Mouse (Mus musculus): Measurements from ENCODE around the gene Nek2. TPM values are rescaled to one million over a fixed set of nuclear protein-coding genes. Genes with fewer than 3 reads are reported as not detected.

Nek2 gene
- polyA plus RNA-seq, 1 experiment from 2014 or later, result 45.1 TPM

DNA sequence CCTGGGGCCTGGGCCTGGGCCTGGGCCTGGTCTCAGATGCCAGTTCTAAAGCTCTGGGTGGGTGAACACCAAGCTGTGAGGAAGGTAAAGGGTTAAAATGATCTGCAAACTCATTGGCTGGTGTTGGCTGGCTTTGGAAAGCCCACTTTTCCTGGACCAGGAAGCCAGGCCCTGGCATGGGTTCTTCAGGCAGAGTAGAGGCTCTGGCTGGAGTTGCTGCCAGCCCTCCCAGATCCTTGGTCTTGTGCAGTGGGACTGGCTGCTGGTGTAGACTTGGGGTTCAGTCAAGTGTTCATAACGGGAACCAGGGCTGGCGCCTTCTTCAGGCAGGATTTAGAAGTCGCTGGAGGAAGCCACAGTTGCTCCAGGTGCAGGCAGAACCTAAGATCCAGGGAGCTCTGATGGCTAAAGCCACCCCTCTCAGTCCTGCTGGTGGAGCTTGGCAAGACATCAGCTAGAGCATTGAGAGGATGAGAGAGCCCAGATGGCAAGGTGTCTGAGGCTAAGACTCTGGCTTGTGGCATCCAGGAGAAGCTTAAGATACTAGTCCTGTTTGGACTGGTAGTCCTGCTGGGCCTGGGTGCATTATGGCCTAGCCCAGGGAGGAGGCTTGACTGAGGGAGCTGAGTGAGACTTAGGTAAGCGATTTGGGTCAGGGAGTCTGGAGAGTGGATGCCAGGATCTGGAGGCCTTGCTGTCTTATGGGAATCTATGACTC lies 42.7 kb downstream of the Nek2 start:
- Histone ChIP-seq H3K4me2 (no peak overlapping the region), H3K36me3 (no peaks in the 10 kb centered on the region), H3K9ac (no peak overlapping the region), H3K4me3 (replicated peaks) (no peak overlapping the region), H3K9me3 (replicated peaks) (no peaks in the 10 kb centered on the region), H3K27me3 (no peaks in the 10 kb centered on the region), H3K4me1 (no peaks in the 10 kb centered on the region), H3K27ac (no peak overlapping the region)
- 74% methylated on average over 4 of the region's 4 CpGs for WGBS
- no peak for ATAC-seq (replicated peaks; ENCODE audit: low FRiP score)

DNA sequence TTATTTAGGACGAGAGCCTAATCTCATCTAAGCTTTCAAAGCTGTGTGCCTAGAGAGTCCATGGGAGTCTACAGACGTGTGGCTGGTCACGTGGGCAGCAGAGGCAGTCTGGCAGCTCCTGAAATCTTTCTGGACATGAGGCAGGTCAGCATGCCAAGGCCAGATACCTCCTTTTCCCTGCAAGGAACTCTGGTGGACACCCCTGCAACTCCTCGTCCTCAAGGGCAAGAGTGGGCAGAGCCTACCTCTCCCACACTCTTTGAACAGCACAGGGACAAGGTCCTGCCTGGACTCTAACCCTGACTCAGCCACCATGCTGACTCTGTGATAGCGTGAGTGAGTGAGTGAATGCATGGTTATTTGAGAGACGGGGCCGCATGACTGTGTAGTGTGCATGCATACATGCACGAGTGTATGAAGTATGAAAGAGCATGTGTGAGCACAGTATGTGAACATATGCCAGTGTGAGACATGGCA lies 43.3 kb downstream of the Nek2 start:
- H3K27me3 ChIP-seq, result no peaks in the 10 kb centered on the region
- 83% methylated on average over 8 of the region's 8 CpGs for WGBS
- H3K4me2 ChIP-seq, result no peak overlapping the region
- no peak overlapping the region for H3K9ac ChIP-seq
- no peak overlapping the region for H3K4me3 ChIP-seq (replicated peaks)
- no peak for ATAC-seq (replicated peaks; ENCODE audit: low FRiP score)
- no peaks in the 10 kb centered on the region for H3K36me3 ChIP-seq
- H3K9me3 ChIP-seq (replicated peaks), result no peaks in the 10 kb centered on the region
- no peak overlapping the region for H3K27ac ChIP-seq
- no peaks in the 10 kb centered on the region for H3K4me1 ChIP-seq

GRCm38 (mm10) chr1:191872076-191872710 lies 50.9 kb downstream of the Nek2 start:
- Histone ChIP-seq H3K4me1 (peaks cover 10% of the 10 kb centered on the region; the same call in 1 of the 2 replicates), H3K9ac (no peak overlapping the region), H3K4me2 (no peak overlapping the region), H3K36me3 (no peaks in the 10 kb centered on the region), H3K27ac (no peak overlapping the region), H3K4me3 (replicated peaks) (no peak overlapping the region), H3K27me3 (no peaks in the 10 kb centered on the region), H3K9me3 (replicated peaks) (no peaks in the 10 kb centered on the region)
- no peak for ATAC-seq (replicated peaks; ENCODE audit: low FRiP score)
- 77% methylated on average over 6 of the region's 6 CpGs for WGBS

DNA sequence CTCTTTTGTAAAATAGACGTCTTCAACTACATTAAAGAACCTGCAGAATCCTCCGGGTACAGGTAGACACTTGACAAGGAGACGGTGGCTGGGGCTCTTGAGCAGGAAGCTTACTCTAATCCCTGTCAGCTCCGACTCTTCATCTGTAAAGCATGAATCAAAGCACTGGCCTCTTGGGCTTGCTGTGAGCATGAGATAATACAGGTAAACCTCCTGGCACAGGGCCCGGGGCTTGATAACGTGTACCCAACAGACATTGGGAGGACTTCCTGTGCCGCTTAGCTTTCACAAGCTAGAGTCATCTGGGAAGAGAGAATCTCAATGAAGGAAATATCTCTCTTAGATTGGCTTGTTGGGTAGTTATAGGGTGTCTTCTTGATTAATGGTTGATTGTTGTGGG lies 53.8 kb downstream of the Nek2 start:
- ATAC-seq (replicated peaks; ENCODE audit: low FRiP score), result no peak

GRCm38 (mm10) chr1:191875683-191876305 lies 54.5 kb downstream of the Nek2 start:
- Histone ChIP-seq H3K4me2 (no peak overlapping the region), H3K27ac (no peak overlapping the region), H3K9me3 (replicated peaks) (no peaks in the 10 kb centered on the region), H3K4me3 (replicated peaks) (no peak overlapping the region), H3K9ac (no peak overlapping the region), H3K4me1 (peaks cover 20% of the 10 kb centered on the region), H3K36me3 (no peaks in the 10 kb centered on the region), H3K27me3 (no peaks in the 10 kb centered on the region)
- ATAC-seq (replicated peaks; ENCODE audit: low FRiP score), result peak; percentile 33; the same call in 1 of the 2 replicates
- WGBS, result 39% methylated on average over 9 of the region's 9 CpGs

More for the DNA sequence above, 53.8 kb downstream of the Nek2 start:
- Histone ChIP-seq H3K9me3 (replicated peaks) (no peaks in the 10 kb centered on the region), H3K36me3 (no peaks in the 10 kb centered on the region), H3K27me3 (no peaks in the 10 kb centered on the region), H3K27ac (no peak overlapping the region), H3K9ac (no peak overlapping the region), H3K4me1 (peaks cover 20% of the 10 kb centered on the region), H3K4me3 (replicated peaks) (no peak overlapping the region), H3K4me2 (no peak overlapping the region)
- 86% methylated on average over 7 of the region's 7 CpGs for WGBS

DNA sequence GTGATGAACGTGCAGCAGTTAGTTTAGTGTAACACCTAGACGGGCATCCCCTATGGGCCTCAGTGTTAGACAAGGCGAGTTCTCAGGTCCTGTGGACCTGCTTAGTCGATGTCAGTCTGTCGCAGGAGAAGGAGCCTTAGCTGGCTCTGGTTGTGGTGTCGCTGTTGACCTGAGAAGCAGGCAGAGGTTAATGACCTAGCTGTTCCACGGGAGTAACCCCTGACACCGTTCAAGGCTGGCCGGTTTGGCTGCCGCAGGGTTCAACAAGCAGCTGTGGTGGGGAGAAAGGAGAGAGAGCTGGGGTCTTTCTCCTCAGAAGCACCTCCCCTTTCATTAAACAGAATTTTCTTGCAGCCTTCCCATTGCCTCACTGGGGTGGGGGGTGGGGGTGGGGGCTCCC lies 56.4 kb downstream of the Nek2 start:
- H3K9me3 ChIP-seq (replicated peaks), result no peaks in the 10 kb centered on the region
- H3K27me3 ChIP-seq, result no peaks in the 10 kb centered on the region
- no peak overlapping the region for H3K4me2 ChIP-seq
- peaks cover 22% of the 10 kb centered on the region for H3K4me1 ChIP-seq
- H3K36me3 ChIP-seq, result no peaks in the 10 kb centered on the region
- H3K4me3 ChIP-seq (replicated peaks), result no peak overlapping the region
- 31% methylated on average over 10 of the region's 10 CpGs for WGBS
- no peak for ATAC-seq (replicated peaks; ENCODE audit: low FRiP score)
- no peak overlapping the region for H3K9ac ChIP-seq
- H3K27ac ChIP-seq, result no peak overlapping the region

DNA sequence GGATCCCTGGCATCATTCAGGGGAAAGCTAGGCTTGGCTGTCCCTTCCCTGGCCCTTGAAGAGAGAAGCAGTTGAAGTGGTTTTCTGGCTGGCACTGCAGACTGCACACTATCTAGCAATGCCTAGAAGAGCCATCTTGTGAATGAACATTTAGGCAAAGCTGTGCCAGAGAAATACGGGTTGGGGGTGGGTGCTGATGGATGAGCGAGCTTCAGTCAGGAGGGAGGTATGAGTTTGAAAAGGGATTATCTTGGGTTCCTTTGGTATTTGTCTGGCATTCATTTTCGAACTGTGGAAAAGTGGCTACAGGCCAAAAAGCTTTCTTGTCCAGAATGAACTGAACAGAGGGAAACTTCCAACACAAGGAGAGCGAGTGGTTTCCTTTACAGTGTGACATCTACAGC lies 57.3 kb downstream of the Nek2 start:
- ATAC-seq (replicated peaks; ENCODE audit: low FRiP score), result no peak
- WGBS, result 84% methylated on average over 4 of the region's 4 CpGs
- Histone ChIP-seq H3K4me2 (no peak overlapping the region), H3K27ac (no peak overlapping the region), H3K4me1 (peaks cover 22% of the 10 kb centered on the region), H3K4me3 (replicated peaks) (no peak overlapping the region), H3K36me3 (no peaks in the 10 kb centered on the region), H3K9ac (no peak overlapping the region), H3K27me3 (no peaks in the 10 kb centered on the region), H3K9me3 (replicated peaks) (no peaks in the 10 kb centered on the region)

GRCm38 (mm10) chr1:191880247-191880646 lies 59.0 kb downstream of the Nek2 start:
- H3K9ac ChIP-seq, result no peak overlapping the region
- H3K36me3 ChIP-seq, result no peaks in the 10 kb centered on the region
- H3K27ac ChIP-seq, result no peak overlapping the region
- 80% methylated on average over 3 of the region's 3 CpGs for WGBS
- H3K27me3 ChIP-seq, result no peaks in the 10 kb centered on the region
- H3K4me1 ChIP-seq, result peaks cover 22% of the 10 kb centered on the region
- no peak overlapping the region for H3K4me3 ChIP-seq (replicated peaks)
- no peak overlapping the region for H3K4me2 ChIP-seq
- H3K9me3 ChIP-seq (replicated peaks), result no peaks in the 10 kb centered on the region
- no peak for ATAC-seq (replicated peaks; ENCODE audit: low FRiP score)

DNA sequence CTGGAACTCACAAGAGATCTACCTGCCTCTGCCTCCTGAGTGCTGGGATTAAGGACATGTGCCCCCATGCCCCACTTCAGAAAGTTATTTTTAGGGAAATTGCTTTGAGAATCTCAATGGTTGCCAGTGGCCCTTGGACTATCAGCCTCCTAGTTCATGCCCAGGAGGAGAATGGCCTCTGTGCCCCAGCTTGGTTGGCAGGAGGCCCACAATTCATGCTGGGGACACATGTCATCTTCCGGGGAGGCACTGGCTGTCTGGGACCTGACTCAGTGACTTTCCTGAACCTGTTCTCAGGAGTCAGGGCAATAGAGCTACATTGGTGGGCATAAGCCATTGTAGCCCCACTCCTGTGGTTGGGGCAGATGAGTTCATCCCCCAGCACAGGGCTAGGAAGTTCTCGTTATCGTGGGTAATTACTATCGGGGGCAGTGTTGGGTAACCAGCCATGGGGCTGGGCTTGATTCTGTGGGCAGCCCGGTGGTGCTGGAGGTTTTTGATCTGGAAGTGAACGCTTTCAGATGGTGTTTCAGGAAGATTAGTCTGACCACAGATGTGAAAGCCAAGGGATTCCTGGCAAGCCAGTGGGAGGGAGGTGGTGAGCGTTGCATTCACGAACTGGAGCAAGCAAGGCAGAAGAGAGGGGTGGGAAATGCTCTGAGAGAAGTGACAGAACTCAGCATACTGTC lies 59.8 kb downstream of the Nek2 start:
- Histone ChIP-seq H3K4me3 (replicated peaks) (no peak overlapping the region), H3K9me3 (replicated peaks) (no peaks in the 10 kb centered on the region), H3K9ac (no peak overlapping the region), H3K4me1 (peaks cover 16% of the 10 kb centered on the region), H3K27me3 (no peaks in the 10 kb centered on the region), H3K4me2 (no peak overlapping the region), H3K36me3 (no peaks in the 10 kb centered on the region), H3K27ac (no peak overlapping the region)
- ATAC-seq (replicated peaks; ENCODE audit: low FRiP score), result no peak
- 63% methylated on average over 8 of the region's 8 CpGs for WGBS

GRCm38 (mm10) chr1:191881663-191882062 lies 60.4 kb downstream of the Nek2 start:
- no peak for ATAC-seq (replicated peaks; ENCODE audit: low FRiP score)
- Histone ChIP-seq H3K9me3 (replicated peaks) (no peaks in the 10 kb centered on the region), H3K4me3 (replicated peaks) (no peak overlapping the region), H3K4me2 (no peak overlapping the region), H3K9ac (no peak overlapping the region), H3K4me1 (peaks cover 12% of the 10 kb centered on the region), H3K27ac (no peak overlapping the region), H3K36me3 (no peaks in the 10 kb centered on the region), H3K27me3 (no peaks in the 10 kb centered on the region)
- 57% methylated on average over 2 of the region's 2 CpGs for WGBS
